Mouse (Mus musculus) heart, embryonic 12.5 days (tissue): ENCODE results near the gene Pipox. TPM values are rescaled to one million over a fixed set of nuclear protein-coding genes. Genes with fewer than 3 reads are reported as not detected.
A peak's percentile ranks its signal among the peaks of the same experiment; 100 is the strongest.

Source experiments
- ATAC-seq: fragments of 200-750 bp; cut with Nextera tagmentation; 2 replicates; pipeline ENCODE4 v1.8.0; 2017; ENCODE audit warnings: moderate TSS enrichment, moderate library complexity; ENCODE audit not compliant: insufficient number of reproducible peaks, low FRiP score
- H3K27ac ChIP-seq: fragments of 300-500 bp; sonication (generic); 2 replicates; pipeline ENCODE4 v1.5.1; 2016; ENCODE audit warnings: mild to moderate bottlenecking, moderate library complexity; ENCODE audit not compliant: poor library complexity, severe bottlenecking
- H3K27me3 ChIP-seq: fragments of 300-500 bp; sonication (generic); replicated peaks from 2 replicates; pipeline ENCODE4 v1.6.1; 2016; ENCODE audit warnings: mild to moderate bottlenecking, moderate library complexity
- H3K36me3 ChIP-seq: fragments of 300-500 bp; sonication (generic); 2 replicates; pipeline ENCODE4 v1.6.1; 2016; ENCODE audit warnings: mild to moderate bottlenecking, moderate library complexity
- H3K4me1 ChIP-seq: fragments of 300-500 bp; sonication (generic); replicated peaks from 2 replicates; pipeline ENCODE4 v1.6.1; 2016; ENCODE audit warnings: mild to moderate bottlenecking
- H3K4me2 ChIP-seq: fragments of 300-500 bp; sonication (generic); 2 replicates; pipeline ENCODE4 v1.6.1; 2016; ENCODE audit warnings: mild to moderate bottlenecking, moderate library complexity
- H3K4me3 ChIP-seq: fragments of 300-500 bp; sonication (generic); 2 replicates; pipeline ENCODE4 v1.5.1; 2016; ENCODE audit warnings: mild to moderate bottlenecking
- H3K9ac ChIP-seq: fragments of 300-500 bp; sonication (generic); 2 replicates; pipeline ENCODE4 v1.6.1; 2016; ENCODE audit warnings: mild to moderate bottlenecking, moderate library complexity
- H3K9me3 ChIP-seq: fragments of 300-500 bp; sonication (generic); replicated peaks from 2 replicates; pipeline ENCODE4 v1.6.1; 2016; ENCODE audit warnings: mild to moderate bottlenecking, moderate library complexity
- WGBS: fragments of 180-500 bp; shearing (Covaris S2); methylation state at CpG from one replicate; pipeline ENCODE4 v1.1.7; 2016; 5-methylcytosine and 5-hydroxymethylcytosine counted together
- polyA plus RNA-seq: library from polyadenylated mRNA; unstranded; fragments of >200 nt; fragmentation: Nextera tagmentation; extraction: Ambion mirVana; gene quantifications from 2 replicates; pipeline ENCODE4 v1.2.1, GENCODE M21; 2016

Pipox gene
- 2.3 and 3.1 TPM in 2 replicates for polyA plus RNA-seq

DNA sequence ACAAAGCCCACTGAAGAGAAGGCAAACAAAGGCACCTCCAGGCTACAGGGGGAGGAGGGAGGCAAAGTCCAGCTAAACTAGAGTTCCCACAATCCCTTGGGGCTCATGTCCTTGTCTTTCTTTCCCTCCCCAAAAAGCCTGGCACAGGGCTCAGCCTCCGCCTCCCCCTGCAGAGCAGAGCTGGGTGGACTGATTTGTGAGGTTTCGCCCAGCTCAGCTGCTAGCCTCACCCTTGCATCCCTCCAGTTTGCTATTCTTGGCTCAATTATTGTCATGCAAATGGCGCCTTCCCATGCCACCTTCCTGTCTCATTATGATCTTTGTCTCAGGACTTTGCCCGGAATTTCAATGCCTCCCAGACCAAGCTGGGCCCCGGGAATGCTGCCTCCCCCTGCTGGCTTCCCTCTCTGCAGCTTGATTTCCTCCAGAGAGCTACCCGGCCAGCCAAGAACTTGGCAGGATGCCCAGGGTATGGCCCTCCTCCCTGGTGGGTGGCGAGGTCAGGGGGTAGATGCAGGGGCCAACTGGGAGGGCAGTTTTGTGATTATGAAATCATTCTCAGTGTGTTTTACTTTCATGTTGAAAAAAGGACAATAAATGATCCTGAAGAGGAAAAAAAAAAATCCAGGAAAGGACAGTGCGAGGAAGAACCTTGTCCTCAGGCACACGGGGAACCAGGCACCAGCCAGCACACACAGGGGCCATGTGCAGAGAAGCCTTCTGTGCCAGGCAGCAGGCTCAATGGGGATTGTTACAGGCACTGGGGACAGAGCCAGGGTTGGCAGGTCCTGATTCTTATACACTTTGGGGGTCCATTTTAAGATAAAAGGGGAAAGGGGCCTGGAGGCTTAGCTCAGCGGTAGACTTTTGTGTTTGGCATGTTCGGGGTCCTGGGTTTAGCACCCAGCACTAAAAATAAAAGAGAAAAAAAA, at the start of gene Pipox:
Gene Pipox (minus strand): TSS at position 310 of the 932 bp plus-strand sequence.
- Histone ChIP-seq H3K9me3 (no peaks in the 10 kb centered on the region), H3K27ac (peak within 1 kb of the TSS; percentile 79), H3K4me3 (no peak within 1 kb of the TSS), H3K36me3 (no peaks in the 10 kb centered on the region), H3K27me3 (peaks cover 32% of the 10 kb centered on the region), H3K4me2 (peak within 1 kb of the TSS; percentile 47), H3K4me1 (peaks cover 33% of the 10 kb centered on the region), H3K9ac (peak within 1 kb of the TSS; percentile 41)
- WGBS, result 24% methylated on average over 11 of the region's 11 CpGs
- peak; percentile 81 for ATAC-seq

DNA sequence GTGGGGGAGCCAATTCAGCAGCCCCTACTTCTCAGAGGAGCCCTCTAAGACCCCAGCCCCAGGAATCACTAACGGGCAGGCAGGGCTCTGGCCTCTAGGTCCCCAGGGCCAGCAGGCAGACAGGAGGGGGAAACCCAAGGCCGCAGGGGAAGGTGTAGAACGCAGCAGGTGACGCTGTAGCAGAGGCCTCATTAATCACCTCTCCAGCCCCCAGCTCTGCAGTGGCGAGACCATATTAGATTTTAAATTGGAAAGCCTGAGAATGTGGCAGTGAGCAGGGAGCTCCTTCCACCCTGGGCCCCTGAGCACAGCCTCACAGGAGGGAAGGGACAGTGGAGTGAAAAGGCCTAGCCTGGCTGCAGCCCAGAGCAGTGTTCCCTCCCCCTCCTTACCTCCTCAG, 48.3 kb upstream of the Pipox start:
- WGBS, result 46% methylated on average over 5 of the region's 5 CpGs
- H3K9ac ChIP-seq, result no peak overlapping the region
- peaks cover 69% of the 10 kb centered on the region for H3K27me3 ChIP-seq
- H3K4me2 ChIP-seq, result no peak overlapping the region
- H3K9me3 ChIP-seq, result 0 out of 2 replicates have a peak, but pooled peaks cover 2% of the 10 kb centered on the region
- no peaks in the 10 kb centered on the region for H3K4me1 ChIP-seq
- no peaks in the 10 kb centered on the region for H3K36me3 ChIP-seq
- ATAC-seq, result no peak
- no peak overlapping the region for H3K4me3 ChIP-seq
- H3K27ac ChIP-seq, result no peak overlapping the region

DNA sequence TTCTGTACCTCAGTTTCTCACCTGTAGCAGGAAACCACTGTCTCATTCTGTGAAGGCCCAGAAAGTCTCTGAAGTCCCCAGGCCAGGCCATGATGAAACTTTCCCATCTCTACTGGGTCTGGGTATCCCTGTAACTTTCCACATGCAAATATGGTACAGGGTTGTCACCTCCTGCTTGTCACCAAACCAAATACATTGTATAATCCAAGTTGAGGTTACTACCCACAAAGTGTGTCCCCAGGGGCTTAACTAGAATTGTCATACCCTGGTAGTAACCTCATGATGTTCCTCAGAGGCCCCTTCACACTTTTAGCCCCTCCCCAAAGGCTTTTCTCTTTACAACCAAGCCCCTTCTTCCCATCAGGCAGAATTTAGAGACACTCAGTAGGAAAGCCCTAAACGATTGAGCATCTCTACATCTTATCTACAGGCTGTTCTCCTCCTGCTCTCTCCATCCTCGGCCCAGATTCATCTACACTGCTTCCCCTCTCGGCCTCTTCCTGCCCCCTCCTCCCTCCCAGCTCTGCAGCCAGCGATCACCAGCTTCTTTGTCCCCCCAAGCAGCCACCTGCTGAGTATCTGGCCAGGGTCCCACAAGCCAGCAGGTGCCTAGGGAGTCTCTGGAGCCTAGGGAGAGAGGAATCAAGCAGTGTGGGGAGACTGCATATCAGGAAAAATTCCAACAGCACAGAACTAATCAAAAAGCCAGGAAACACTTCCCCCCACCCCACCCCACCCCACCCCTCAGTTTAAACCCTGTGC, 43.9 kb upstream of the Pipox start:
- WGBS, result 14% methylated on average over 4 of the region's 4 CpGs
- H3K4me2 ChIP-seq, result no peak overlapping the region
- no peak for ATAC-seq
- no peaks in the 10 kb centered on the region for H3K4me1 ChIP-seq
- no peak overlapping the region for H3K27ac ChIP-seq
- H3K4me3 ChIP-seq, result no peak overlapping the region
- peaks cover 88% of the 10 kb centered on the region for H3K27me3 ChIP-seq
- H3K9me3 ChIP-seq, result no peaks in the 10 kb centered on the region
- H3K9ac ChIP-seq, result no peak overlapping the region
- H3K36me3 ChIP-seq, result no peaks in the 10 kb centered on the region

DNA sequence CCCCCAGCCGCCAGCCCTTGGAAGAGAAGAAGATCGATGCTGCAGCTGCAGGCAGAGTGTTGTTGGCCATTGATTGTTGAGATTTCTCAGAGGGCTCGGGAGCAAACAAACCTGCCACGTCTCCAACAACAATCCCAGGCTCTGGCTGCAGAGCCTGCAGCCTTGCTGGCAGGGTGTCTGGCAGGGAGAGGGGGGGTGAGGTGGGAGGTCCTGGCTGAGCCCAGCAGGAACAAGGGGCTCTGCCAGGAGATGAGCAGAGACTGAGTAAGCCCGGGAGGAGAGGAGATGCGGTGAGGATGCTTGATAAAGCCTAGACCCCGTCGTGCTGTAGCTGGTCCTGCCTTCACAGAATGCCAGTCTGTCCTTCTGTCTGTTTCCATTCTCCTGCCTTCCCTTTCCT, 43.0 kb upstream of the Pipox start:
- peaks cover 91% of the 10 kb centered on the region for H3K27me3 ChIP-seq
- no peak overlapping the region for H3K4me3 ChIP-seq
- WGBS, result 10% methylated on average over 8 of the region's 8 CpGs
- no peak overlapping the region for H3K4me2 ChIP-seq
- H3K36me3 ChIP-seq, result no peaks in the 10 kb centered on the region
- H3K4me1 ChIP-seq, result no peaks in the 10 kb centered on the region
- no peak overlapping the region for H3K9ac ChIP-seq
- H3K27ac ChIP-seq, result no peak overlapping the region
- ATAC-seq, result no peak
- no peaks in the 10 kb centered on the region for H3K9me3 ChIP-seq

DNA sequence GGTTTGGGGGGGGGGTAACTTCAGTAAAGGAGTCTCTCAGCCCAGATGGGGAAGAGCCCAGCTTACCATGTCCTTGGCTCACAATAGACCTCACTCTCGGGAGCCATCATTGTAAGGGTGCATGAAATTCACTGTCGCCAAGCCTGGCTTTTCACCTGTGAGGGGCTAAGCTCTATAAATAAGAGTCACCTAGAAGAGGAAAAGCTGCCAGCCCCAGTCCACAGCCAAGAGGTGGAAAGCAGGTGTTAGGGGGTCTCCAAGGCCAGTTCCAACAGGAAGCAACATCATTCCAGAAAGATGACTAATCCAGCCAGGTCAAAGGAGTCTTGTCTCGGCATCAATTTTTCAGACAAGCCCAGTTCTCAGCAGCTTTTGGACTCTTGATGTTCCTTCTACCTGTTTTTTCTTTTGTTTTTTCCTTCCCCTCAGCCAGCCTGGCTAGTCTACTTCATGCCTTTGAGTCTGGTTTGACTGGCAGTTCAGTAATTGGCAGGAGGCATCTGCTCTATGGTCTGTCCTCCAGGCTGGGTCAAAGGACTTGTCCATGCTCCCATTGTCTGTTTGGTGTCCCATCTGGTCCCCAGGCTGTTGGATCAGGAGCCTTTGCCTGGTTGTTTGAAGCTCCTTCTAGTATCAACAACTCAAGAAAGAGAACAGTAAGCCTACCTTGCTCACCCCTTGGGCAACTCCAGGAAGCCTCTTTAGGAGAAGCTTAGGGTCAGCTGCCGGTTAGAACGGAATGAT, 40.8 kb upstream of the Pipox start:
- Histone ChIP-seq H3K36me3 (no peaks in the 10 kb centered on the region), H3K4me1 (peaks cover 11% of the 10 kb centered on the region), H3K27ac (no peak overlapping the region), H3K4me2 (no peak overlapping the region), H3K27me3 (peaks cover 97% of the 10 kb centered on the region), H3K9ac (no peak overlapping the region), H3K4me3 (no peak overlapping the region), H3K9me3 (no peaks in the 10 kb centered on the region)
- 45% methylated on average over 5 of the region's 5 CpGs for WGBS
- no peak for ATAC-seq

DNA sequence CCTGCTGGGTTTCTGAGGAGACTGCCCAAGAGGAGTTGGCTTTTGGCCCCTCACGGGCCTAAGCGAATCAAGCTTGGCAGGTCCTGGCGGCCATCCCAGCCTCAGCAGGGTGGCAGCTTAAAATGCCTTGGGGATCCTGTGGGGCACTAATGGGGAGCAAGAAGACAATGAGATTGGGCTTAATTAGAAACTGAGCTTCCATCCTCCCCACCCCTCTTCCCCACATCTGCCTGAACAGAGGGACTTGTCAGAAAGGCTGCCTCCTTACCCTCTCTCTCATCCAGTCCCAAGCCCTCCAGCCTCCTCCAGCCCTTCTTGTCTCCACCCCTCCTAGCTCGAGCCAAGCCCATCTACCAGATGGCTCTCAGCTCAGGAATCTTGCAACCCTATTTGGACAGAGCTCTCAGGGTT, 40.2 kb upstream of the Pipox start:
- no peak overlapping the region for H3K27ac ChIP-seq
- no peak for ATAC-seq
- peaks cover 98% of the 10 kb centered on the region for H3K27me3 ChIP-seq
- WGBS, result 1% methylated on average over 4 of the region's 4 CpGs
- H3K36me3 ChIP-seq, result no peaks in the 10 kb centered on the region
- H3K9ac ChIP-seq, result no peak overlapping the region
- H3K4me1 ChIP-seq, result peaks cover 11% of the 10 kb centered on the region
- H3K4me3 ChIP-seq, result no peak overlapping the region
- H3K4me2 ChIP-seq, result no peak overlapping the region
- H3K9me3 ChIP-seq, result no peaks in the 10 kb centered on the region

DNA sequence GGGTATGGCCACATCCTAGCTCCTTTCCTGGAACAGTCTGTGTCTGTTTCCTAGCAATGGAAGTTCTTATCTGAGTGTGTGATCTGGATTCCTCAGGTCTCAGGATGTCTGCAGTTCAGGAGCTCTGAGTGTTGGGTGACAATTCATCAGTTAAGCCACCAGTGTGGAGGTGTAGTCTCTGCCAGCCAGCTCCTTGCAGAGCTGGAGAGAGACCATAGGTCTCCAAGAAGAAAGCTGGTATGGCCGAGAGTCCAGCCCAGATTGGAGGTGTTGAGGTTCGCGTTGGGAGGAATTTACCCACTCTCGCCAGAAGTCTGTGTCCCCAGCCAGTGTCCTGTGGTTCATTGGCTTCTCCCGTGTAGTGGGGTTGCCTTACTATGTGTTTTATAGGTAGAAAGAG, 38.7 kb upstream of the Pipox start:
- ATAC-seq, result no peak
- Histone ChIP-seq H3K9me3 (no peaks in the 10 kb centered on the region), H3K36me3 (no peaks in the 10 kb centered on the region), H3K27me3 (peaks cover 97% of the 10 kb centered on the region), H3K4me1 (peaks cover 11% of the 10 kb centered on the region), H3K9ac (no peak overlapping the region), H3K4me3 (no peak overlapping the region), H3K27ac (no peak overlapping the region), H3K4me2 (no peak overlapping the region)
- WGBS, result 36% methylated on average over 5 of the region's 5 CpGs

DNA sequence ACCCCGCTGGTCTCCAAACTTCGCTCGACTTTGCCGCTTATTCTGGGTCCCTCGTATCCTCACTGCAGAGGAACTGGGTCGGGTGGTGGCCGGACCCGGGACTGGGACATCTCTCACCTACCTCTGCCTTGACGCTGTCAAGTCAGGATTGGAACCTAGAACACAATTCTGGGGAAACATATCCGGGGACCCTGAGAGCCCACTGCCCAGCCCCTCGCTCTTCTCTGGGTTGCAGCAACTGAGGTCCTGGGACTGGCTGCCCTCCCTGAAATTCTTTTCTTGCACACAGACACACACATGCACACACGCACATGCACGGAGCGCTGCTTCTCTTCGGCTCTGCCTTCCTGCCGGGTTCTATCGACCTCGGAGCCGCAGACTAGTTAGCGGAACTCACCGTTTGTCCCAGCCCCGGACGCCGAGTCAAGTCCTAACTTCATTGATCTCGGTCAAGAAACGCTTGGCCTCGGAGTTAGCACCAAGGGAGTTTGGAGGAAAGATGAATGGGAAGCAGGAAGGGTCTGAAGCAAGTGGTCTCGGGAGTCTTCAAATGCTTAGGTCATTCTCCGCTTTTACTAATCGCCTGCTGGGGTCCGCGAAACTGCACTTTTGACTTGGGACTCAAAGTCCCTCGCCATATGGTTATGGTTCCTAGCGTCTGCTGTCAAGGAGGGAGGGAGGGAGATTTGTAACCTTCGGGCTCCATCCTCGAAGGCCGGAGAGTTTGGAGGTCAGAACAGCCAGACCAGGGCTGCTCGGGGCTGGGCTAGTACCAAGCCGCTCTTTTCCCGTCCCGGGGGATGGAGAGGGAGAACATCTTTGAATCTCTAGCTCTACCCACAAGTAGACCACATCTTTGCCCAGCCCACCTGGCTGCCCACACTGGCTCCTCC, 37.9 kb upstream of the Pipox start:
- Histone ChIP-seq H3K27ac (no peak overlapping the region), H3K4me3 (peak overlapping the region; percentile 46), H3K4me1 (peaks cover 11% of the 10 kb centered on the region), H3K9ac (0 out of 2 replicates have a peak overlapping the region, but pooled peaks have one; percentile 29), H3K36me3 (no peaks in the 10 kb centered on the region), H3K4me2 (peak overlapping the region; percentile 82), H3K27me3 (peaks cover 97% of the 10 kb centered on the region), H3K9me3 (no peaks in the 10 kb centered on the region)
- WGBS, result 2% methylated on average over 41 of the region's 41 CpGs
- no peak for ATAC-seq

DNA sequence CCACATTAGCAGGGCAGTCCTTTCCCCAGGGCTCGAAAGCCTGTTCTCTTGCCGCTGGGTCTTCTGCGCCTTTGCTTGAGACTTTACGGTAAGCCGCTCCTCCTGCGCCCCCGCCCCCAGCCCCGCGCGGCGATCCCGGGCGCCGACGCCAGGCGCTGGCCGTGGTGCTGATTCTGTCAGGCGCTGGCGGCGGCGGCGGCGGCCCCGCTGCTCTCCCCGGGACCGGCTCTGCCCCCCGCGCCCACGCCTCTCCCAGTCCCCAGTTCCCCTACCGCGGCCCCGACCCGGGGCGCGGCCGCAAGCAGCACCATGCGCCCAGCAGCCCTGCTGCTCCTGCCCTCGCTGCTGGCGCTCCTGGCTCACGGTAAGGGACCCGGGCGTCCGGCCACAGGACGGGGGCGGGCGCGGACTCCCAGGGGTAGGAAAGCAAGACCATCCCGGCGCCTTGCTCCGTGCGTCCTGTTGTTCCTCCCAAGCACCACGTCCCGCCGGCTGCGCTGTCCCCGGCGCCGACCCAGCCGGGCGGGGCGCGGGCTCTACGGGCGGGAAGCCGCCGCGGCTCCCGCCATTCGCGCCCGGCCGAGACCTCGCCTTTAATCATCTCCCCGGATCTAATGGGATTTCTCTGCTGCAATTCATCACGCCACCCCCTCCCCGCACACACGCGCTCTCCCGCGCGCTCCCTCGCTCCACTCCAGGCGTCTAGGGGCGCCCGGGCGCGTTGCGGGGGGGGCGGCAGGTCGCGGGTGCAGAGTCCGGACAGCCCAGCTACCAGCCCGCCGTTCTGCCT, 37.0 kb upstream of the Pipox start, which contains the start of gene Sez6:
Gene Sez6 (plus strand): TSS at position 50 of the 790 bp plus-strand sequence.
- under 1% methylated on average over 93 of the region's 94 CpGs for WGBS

More for the DNA sequence above, 37.0 kb upstream of the Pipox start, which contains the start of gene Sez6:
- Histone ChIP-seq H3K9ac (0 out of 2 replicates have a peak within 1 kb of the TSS, but pooled peaks have one; percentile 29), H3K36me3 (no peaks in the 10 kb centered on the region), H3K27me3 (peaks cover 96% of the 10 kb centered on the region), H3K4me1 (peaks cover 11% of the 10 kb centered on the region), H3K4me3 (peak within 1 kb of the TSS; percentile 46), H3K27ac (no peak within 1 kb of the TSS), H3K9me3 (no peaks in the 10 kb centered on the region), H3K4me2 (peak within 1 kb of the TSS; percentile 82)
- ATAC-seq, result peak; percentile 53
